Mouse (Mus musculus) spleen, adult 18-20 months (tissue): Measurements from ENCODE around the gene Hrh3.

Source experiments
- DNase-seq, 2 experiments: peaks; one replicate each; pipeline ENCODE4 v3.0.0; 2022; ENCODE audit warnings: mixed read lengths in 2 of 2

Hrh3 gene

DNA sequence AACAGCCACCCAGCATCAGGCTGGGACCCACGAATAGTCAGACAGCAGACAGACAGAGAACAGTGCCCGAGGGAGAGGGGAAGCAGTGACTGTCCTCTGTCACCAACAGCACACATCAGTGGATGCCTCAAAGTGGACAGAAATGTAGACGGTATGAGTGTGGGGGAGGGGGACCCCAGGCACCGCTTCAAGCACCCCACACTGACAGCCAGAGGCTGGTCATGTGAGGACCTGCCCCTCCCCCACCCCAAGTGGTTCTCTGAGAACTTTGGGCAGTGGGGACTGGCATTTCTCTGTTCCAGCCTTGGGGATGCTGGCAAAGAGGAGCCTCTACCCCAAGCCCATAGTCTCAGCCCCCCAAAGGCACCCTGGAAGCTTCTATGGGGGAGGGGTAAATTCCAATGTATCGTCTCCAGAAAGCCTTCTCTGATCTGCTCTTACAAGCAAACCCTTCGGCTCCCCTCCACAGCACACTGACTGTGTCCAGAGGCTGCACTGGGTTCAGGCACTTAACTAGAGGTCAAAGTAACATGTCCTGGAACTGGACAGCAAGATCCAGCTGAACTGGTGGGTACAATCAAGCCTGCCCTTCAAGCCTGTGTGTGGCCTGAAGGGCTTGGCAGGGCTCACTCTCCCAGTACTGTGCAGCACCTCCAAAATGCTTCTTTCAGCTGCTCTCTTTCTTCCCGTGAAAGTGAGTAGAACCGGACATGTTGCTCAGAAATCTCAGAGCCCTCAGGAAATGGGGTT lies 1.3 kb upstream of the Hrh3 start:
- no peak for DNase-seq

DNA sequence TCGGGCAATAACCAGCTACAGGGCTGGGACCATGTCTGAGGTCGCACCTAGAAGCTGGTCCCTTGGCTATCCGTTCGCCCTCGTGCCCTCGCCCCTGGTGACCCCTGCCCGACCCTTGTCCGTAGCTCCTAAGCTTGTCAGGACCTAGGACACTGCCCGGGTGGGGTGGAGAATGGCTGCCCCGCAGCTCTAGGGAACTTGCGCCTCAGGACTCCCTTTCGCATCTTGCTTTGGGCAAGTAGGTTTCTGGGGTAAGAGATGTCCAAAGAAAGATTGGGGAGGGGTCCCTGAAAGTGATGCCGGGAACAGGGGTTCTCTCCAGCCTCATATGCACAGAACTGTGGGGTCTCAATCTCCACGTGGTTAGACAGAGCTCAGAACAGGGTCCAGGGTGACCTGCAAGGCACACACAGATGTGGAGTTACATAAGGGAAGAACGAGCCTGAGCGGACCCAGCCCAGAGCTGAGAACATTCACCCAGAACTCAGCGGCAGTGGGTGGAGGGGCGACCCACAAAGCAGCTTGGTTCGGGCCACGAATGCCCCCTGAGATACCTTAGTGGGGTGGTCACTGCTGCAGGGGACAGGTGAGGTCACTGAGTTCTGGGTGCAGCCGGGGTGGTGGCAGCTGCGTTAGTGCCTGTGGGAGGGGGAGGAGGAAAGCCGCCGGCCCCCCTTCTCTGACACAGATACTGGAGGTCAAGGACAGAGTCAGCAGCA lies 530 bp upstream of the Hrh3 start:
- DNase-seq = no peak

DNA sequence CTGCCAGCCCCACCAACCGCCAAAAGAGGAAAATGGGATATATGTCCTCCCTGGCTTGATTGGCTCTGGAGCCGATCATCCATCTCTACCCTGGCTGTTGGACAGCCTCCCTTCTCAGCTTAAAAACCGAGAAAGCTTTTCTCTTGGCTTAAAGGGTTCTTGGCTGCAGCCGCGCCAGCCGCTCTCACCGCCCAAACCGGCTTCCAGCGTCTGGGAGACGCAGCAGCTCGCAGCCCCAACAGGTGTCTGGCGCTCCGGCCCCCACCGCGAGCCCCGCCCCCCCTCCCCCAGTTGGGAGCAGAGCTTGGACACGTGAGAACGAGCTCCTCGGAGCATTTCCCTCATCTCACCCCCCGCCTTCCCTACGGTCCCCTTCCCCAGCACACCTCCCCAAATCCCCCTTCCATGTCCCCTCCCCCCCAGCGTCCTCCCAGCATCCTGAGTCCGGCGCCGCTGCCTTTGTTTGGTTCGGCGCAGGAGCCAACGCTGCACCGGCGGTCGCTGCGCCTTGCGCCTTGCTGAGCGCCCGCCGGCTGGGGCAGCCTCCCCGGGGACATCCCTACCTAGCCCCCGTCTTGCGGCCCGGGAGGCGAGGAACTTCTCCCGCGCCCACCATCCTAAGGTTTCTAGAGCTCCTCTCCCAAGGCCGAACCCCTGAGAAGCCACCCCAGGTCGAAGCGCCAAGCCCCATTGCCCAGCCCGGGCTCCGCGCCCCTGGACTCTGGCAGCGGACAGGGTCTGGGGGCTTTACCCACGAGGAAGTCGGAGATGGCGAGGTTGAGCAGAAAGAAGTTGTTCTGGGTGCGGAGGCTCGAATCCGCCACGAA lies 924 bp downstream of the Hrh3 start:
- DNase-seq = no peak

DNA sequence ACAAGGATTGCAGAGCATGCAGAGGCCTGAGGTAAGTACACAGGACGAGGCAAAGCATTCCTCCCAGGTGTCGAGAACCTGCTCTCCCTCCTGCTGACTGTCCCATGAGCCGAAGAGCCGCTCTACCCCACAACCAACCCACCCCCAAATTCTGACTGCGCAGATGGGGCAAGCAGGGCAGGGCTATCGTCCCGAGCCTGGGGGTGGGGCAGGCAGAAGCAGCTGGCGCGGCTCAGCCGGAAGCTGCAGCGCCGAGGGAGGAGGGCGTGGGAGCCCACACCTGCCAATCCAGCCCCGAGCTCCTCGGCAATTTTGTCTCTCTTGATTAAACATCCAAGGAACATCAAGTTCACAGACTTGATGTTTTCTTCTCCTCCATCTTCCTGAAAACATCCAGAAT lies 4.8 kb downstream of the Hrh3 start:
- no peak for DNase-seq

DNA sequence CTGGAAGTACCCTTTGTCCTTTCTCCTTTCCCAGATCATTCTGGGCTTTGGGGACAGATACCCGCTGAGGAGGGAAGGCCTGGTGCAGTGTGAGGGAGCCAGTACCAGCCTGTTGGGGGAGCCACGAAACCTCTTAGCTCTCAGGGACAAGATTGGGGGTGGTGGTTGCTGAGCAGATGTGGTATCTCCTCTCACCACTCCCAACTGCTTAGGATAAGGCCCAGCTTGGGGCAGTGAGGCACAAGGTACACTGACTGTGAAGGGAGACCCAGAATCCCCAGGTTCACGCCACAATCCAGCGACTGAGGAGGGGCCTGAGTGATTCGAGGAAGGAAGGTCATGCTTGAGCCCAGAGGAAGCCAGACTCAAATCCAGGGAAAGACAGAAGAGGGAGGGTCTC lies 6.1 kb downstream of the Hrh3 start:
- no peak for DNase-seq

DNA sequence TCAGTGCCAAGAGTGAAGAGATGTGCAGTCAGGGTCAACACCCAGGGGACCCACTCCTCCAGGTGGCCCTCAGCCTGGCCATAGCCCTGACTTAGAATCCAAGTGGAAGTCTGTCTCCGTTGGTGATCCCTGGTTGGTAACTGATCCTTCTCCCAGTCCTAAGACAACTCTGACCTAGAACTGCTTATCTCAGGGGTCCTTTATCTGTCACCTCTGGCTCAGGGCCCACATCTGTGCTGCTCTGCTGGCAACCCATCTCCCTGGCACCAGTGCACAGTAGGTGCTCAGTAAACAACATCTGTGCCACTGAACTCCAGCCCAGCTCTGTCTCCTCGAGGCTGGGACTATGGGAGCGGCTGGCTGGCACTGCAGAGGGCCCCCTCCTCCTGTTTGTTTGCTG lies 6.7 kb downstream of the Hrh3 start:
- DNase-seq = no peak

DNA sequence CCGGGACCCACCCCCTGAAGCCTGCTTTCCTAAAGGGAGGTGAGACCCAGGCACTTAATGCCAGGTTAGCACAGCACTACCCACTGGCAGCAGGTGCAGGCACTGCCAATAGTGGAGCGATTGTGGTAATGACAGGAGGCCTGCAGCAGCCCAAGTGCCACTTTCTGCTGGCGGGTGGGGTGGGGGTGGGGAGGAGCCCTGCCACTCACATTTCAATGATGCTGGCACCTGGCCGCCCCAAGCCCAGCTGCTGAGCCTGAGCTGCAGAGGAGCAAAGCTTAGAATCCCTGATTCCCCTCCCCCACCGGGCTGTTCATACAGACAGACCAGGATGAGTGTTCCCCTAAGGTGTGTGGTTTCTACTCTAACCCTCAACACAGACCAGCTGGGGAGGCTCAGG lies 8.6 kb downstream of the Hrh3 start:
- DNase-seq = no peak

DNA sequence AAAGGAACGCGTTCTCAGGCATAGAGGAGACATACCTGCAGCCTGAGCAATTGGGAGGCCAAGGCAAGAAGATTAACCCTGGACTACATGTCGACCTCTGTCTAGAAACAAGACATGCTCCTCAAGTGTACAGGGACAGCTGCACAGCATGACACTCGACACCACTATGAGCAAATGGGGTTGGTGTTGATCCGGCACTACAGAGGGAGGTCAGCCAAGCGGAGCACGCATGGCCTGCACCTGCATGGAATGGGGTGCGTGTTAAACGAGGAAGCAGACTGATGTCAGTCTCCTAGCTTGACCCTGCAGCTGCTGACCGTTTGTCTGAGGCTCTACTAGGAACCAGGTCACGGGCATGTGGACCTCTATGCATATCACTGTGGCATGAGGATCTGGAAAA lies 14.0 kb downstream of the Hrh3 start:
- no peak for DNase-seq

DNA sequence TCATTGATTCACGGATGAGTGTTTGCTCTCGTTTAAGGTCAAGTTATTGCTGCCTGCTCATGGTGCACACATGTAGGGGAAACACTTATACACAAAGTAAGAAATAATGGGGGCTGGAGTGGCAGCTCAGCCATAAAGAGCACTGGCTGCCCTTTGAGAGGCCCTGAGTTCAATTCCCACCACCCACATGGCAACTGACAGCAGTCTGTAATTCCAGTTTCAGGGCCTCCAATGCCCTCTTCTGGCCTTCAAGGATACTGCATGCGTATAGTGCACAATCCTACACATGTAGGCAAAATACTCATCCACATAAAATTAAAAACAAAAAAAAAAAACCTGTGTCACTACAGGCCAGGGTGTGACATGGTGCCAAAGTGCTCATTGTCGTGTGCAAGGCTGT lies 16.8 kb downstream of the Hrh3 start:
- no peak for DNase-seq

DNA sequence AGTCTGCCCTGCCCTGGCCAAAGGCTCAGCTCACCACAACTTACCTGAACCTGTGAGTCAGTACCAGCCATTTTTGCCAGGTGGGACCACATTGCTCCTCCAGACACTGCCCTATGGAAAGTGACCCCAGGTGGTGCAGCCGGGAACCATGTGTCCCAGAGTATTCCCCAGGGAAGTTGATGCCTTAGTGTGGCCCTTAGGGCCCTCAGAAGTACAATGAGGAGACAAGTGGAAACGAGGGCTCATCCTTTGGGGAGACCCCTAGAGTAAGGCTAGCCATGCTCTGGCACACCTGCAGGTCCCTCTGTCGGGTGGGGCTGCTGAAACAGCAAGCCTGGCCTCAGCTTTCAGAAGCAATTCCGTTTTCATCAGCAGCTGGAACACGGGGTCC lies 17.7 kb downstream of the Hrh3 start:
- DNase-seq = no peak

DNA sequence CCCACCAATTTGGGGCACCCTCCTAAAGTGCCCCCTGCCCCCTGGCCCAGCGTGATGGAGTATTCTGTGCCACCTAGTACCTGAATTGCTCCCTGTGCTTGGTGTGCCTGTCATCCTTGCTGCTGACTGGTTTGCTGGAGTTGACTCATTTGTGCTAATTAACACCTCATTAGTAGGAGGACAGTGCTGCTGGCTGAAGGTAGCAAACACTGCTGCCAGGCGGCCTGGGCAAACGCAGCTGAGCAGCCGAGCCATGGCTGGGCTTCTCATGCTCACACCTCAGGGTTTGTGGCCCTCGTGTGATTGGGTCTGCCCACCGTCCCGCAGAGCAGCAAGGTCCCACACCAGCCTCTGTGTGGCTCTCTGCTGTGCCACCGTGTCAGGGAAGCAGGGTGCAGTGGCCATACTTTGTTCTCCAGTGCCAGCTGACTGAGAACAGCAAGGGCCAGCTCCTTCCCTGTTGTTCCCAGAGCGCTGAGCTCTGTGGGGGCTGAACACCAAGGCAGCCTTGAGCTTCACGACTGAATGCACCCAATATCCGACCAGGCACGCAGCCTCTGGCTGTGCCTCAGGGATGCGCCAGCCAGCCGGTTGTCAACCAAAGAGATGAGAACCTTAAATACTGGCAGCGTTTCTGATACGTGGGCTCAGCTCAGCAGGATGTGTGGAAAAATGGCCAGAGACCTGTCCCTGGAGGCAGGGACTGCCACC lies 18.2 kb downstream of the Hrh3 start:
- DNase-seq = no peak

DNA sequence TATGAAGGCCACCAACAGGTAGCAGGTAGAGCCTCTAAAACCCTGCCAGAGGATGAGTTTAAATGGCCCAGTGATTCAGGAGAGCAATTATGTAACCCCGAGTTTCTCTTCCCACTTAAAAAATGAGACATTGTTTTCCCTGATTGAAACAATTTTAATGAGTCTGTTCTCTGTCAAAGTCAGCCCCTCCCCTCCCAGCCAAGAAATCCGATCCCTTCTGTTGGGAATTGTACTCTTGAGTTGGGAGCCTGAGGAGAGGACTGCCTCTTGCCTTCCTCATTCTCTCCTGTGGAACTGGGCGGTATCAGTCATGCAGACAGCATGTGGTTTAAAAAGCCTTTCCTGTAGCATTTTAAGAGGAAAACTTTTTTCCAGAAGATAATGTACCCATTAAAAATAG lies 19.7 kb downstream of the Hrh3 start:
- DNase-seq = no peak

DNA sequence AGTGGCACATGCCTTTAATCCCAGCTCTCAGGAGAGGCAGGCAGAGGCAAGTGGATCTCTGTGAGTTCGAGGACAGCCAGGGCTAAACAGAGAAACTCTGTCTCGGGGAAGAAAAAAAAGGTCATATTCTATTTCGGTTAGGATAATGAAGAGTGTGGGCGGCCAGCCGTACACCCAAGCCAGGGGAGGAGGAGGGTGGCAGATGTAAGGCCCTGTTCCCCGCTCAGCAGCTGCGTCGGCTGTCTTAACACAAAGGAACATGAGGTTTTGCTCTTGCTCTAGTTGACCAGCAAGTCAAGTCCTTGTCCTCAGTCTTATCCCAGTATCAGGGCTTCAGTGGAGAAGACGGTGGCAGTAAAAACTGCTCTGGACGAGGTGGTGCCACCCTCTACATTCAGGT lies 21.2 kb downstream of the Hrh3 start:
- DNase-seq = no peak

DNA sequence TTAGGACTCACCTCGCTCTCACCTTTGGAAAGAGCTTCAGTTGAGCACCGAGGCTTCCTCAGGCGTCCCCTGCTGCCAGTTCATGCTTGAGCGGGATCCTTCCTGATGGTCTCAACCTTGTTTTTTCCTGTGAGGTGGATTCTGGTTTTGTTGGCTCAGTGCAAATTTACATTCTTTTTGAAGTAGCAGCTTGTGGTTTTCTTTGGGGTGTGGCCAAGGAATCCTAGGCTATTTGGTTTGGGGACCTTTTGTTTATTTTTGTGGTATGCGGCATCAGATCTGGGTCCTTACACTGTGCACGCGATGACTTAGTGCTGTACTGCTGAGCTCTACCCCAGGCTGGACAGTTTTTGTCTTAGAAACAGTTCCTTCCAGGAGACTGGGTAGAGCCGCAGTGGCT lies 23.6 kb downstream of the Hrh3 start:
- DNase-seq = no peak

DNA sequence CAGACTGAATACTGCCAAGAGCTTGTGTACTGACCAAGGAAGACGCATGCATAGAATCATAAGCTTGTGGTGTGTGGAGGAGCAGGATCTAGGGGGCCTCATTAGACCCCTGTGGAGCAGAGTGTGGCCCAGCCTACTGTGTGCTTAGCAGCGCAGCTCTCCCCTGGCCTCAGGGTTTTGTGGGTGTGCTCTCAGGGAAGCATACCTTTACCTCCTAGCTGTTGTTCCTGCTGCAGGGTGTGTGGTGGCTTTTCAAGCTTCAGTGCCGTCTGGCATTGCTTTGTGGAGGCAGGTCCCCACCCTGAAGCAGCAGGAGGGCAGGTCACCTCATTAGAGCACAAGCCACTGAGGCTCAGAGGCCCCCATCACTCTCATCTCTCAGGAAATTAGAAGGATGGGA lies 26.7 kb downstream of the Hrh3 start:
- DNase-seq = no peak

DNA sequence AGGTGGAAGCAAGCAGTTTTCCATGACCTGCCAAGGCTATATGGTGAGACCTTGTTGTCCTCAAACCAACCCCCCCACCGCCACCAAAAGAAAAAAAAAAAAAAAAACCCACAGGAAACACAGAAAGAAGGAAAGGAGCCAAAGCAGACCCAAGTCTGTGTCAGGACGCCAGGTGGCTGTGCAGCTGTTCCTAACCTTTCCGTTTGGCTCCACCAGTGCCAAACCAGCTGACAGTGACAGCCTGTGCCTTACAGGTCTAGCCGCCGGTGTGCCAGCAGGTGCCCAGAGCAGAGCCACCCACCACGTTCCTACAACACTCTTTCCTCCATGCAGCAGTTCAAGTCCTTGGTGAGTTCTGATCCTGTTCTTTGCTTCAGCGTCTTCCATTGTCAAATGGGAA lies 31.4 kb downstream of the Hrh3 start:
- DNase-seq = no peak

DNA sequence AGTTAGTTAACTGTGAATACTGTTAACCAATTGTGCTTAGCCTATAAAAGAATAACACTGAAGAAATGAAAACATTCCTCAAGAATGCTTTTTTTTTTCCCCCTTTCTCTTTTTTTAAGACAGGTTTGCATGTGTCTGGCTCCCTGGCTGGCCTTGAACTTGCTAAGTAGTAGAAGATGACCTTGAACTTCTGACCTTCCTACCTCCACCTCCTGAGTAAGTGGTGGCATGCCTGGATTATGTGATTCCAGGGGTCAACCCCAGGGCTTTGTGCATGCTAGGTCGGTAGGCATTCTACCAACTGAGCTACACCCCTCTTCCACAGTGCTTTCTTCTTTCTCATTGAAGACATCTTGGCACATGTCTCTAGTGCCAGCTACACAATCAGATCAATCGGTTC lies 32.6 kb downstream of the Hrh3 start:
- no peak for DNase-seq

DNA sequence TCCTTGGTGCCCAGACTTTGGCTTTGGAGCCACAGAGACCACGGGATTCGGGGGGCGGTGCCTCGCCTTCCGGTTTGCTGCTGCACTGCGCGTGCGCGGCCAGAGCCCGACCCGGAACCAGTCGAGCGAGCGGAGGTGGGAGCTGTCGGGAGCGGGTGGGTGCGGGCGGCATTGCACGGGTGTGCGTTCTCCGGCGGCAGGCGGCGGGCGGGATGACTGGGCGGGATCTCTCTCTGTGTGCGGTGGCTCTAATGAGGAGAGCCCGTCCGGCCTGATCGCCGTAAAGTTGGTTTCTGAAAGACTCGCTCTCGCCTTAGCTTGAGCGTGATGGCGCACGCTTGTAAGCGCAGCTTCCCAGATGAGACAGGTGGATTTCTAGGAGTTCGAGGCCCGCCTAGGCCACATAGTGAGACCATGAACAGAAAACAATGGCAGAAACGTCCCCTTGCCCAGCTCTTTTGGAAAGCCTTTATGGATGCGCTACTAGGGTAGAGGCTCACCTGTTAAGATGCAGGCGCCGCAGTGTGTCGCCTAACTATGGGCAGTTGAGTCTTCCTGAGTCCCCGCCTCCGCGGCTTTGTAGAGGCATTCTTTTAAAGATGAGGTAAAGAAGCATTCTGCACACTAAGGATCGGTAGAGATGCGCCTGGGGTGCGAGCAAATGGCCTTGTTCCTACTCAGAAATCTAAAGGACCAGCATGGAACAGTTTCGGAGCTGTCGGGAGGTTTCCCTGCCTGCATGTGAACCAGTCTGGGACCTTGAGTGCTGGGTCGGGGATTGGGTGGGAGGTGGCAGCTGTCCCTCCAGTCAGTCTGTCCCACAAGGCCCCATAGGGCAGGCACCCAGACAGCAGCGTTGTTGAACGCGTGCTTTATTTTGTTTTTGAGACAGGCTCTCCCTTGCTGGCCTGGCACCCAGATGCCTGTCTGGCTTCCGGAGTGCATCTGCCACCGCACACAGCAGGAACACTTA lies 33.5 kb downstream of the Hrh3 start, which contains the start of gene Mtg2:
Gene Mtg2 (plus strand): TSS at position 108 of the 973 bp plus-strand sequence.
- peak; percentile 82 to 92 for DNase-seq

DNA sequence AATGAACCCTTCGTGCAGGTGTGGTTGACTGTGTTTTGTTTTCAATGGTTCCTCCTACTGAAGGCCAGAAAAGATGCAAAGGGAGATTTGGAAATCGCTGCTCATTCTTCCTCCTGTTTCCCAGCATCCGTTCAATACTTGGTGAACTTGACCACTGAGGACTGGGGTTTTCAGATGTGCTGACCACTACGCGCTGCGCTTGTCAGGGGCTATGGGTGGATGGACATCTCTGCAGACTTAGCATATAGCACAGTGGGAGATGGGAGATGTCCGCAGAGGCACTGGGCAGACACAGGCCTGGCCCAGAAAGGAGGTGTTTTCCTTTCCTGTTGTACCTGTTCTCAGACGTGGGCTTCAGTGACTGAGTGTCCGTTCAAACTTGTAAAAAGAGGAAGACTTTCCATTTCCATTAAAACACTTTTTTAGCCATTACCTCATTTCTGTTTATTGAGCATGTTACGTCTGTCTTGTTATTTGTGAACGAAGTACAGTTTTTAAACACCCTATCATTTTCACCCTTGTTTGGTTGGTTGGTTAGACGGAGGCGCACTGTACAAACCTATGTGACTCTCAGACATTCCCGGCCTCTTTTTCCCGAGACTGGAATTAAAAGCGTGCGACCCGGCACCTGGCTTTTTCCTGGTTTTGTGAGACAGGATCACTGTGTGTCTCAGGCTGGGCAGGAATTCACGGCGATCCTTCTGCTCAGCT lies 34.4 kb downstream of the Hrh3 start:
- no peak for DNase-seq

DNA sequence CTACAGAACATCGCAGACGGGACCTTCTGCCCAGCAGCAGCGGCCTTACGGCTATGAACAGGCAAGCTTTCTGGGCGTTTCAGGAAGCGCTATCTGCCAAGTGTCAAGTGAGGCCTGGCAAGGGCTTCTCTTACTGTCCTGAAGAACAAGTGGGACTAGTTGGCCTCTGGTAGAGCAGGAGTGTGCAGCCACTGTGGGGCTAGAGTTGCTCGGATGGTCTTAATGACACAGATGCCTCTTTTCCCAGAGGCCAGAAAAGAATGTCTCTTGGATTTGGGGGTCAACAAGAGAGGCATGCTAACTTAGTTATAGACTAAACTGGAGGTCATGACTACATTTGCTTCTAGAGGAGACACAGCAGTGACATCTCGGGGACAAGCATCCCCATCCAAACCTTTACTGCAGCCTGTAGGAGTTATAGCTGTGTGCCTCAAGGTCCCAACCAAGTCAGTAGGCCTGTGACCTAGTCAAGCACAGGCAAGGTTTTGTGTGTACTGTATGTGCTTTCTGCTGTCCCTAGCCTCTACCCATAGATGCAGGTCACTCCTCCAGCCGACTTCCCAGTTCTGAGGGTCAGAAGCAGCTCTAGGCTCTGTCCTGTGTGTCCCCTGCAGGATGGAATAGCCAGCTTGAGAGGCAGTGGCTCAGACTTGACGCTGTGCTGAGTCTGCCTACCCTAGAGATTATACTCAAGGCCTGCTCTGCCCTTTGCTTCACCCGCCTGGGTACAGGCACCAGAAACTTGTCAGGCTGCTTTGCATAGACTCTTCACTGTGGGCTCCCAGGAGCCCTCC lies 40.8 kb downstream of the Hrh3 start:
- DNase-seq = no peak
